Mouse (Mus musculus) ES-CJ7 (cell line): ENCODE data around the gene Plekhg1.
A peak's percentile ranks its signal among the peaks of the same experiment; 100 is the strongest.

Source experiments
- DNase-seq: peaks from one replicate; pipeline ENCODE4 v3.0.0; 2011; ENCODE audit warnings: low read depth, low spot score

Plekhg1 gene

DNA sequence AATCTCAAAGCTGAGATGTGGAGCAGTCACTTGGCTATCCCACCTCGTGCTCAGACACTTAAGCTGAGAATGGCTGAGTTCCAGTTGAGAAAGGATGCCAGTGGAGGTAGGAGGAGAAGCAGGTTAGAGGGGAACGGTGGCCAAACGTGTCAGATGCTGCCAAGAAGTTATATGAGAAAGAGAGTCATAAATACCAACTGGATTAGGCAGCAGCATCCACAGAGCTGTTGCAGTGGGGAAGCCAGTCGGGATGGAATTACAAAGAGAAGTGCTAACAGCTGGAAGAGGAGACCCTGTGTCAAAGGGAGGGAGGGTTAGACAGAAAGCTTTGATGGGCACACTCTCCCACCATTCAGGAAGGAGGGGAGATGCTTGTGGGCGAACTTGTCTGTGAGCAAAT is 89.3 kb downstream of the Plekhg1 start:
- DNase-seq = no peak

DNA sequence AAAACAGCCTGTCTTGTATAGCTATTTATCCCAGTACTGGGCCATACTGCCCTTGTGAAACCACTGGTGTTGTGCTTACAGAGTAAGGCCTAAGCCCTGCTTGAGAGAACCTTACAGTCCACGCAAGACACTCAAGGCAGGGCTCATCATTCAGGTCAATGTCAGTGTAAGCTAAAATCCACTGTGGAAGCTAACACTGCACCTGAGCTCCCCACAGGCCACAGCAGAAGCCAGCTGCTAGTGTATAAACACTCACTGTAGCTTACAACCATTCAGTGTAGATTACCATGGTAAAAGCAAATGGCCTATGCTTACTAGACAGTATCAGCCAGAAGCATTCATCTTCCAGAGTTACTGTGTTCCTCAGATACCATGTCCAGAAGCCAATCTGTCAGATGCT is 90.5 kb downstream of the Plekhg1 start:
- no peak for DNase-seq

GRCm38 (mm10) chr10:3831597-3832351 is 91.6 kb downstream of the Plekhg1 start:
- no peak for DNase-seq

DNA sequence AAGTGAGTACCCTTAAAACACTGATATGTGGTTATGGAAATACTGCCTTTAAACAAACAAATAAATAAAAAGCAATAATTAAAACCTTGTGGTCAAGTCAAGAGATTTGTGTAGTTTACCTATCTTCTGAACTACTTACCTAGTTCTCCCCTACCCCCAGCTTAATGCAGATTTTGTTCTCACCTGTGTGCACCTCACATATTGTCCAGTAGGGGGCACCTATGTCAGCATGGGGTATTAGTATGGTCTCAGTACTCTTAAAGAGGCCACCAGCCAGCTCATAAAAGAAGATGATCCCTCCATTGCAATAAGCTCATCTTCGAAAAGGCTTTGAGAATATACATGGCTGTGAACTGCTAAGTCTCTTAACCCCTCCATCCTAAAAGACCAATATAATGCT is 93.9 kb downstream of the Plekhg1 start:
- peak; percentile 17 for DNase-seq

- no peak for DNase-seq
Observed at GRCm38 (mm10) chr10:3834678-3835077, 94.5 kb downstream of the Plekhg1 start.

DNA sequence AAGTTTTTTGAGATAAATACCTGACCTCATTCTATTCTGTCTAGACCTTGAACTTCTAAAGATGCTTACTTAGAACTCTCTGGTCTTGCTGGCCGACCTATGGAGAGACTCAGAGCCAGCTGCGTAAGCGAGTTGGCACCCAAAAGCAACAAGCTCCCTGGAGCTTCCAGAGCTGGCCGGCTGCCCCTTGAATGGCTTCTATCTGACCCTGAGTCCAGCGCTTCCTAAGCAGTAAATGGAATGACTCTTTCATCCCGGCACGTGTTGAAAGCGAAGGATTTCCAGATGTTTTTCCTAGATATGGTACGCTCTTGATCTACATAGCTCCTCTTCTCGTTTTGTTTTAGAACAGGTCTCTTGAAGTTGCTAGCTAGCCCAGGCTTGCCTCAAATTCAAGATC is 95.5 kb downstream of the Plekhg1 start:
- DNase-seq = no peak

DNA sequence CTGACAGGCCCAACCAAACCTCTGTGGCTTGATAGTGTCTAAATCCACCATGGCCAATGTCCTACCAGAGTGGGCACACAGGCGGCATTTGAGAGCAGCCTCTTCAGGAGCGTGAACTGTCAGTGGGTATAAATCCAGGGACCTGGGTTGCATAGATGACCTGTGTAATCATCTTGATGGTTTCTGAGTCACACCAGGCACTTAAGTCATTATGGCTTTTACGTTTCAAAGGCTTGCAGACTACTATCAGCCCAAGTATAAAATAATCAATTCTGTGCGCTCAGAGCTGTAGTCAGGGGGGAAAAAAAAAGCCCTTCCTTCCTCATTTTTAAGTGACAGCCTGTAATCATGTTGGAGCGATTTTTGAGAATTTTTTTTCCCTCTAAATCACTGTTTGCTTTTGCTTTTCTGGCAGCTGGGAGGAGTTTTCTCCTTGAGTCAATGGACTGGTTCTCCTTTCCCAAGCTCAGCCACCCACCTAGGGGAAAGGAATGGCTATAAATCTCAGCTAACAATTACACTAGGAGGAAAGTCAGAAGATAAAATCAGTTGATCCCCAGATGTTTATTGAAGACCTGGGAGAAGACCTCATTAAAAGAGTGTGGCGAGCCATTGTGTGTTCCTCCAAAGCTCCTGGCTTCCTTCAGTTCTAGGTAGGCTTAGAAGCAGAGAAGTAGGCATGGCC is 99.7 kb downstream of the Plekhg1 start:
- DNase-seq = no peak

DNA sequence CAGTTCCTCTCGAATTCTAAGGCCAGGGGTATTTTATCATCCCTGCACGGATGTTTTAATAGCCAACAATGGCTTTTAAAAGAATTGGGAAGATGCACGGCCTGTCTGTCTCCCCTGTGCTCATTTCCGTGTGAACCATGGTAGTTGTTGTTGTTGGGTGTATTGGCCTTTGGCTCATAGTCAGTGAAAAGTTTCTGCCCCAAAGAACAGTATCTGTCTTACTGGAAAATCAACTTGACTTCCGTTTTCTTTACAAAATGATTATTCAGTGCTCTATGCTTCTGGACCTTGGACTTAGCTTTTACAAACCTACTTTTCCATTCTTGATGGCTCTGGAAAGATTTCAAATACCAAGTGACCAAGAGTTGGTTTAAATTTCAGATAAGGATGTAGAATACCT is 104.3 kb downstream of the Plekhg1 start:
- DNase-seq = no peak

- no peak for DNase-seq
Observed at GRCm38 (mm10) chr10:3847021-3847420, 106.9 kb downstream of the Plekhg1 start.

- no peak for DNase-seq
Observed at GRCm38 (mm10) chr10:3851461-3851860, 111.3 kb downstream of the Plekhg1 start.

GRCm38 (mm10) chr10:3852733-3853132 is 112.6 kb downstream of the Plekhg1 start:
- DNase-seq = no peak

- no peak for DNase-seq
Observed at GRCm38 (mm10) chr10:3857912-3858311, 117.7 kb downstream of the Plekhg1 start.

DNA sequence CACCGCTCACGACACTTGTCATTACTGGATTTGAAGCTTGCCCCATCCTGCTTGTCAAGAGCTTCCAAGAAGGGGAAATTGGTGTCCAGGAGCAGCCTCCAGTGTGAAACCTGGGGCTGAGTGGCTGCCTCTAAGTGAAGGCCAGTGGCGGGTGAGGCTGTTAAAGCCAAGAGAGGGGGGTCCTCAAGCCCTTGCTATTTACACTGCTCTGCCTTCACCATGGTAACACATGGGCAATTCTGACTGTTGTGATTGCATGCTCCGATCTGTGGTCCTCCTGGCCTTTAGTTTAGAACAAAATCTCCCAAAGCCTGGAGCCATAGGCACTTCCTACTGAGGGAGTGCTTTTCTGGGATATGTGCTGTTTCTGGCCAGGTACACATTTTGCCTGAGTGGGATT is 118.3 kb downstream of the Plekhg1 start:
- DNase-seq = no peak

DNA sequence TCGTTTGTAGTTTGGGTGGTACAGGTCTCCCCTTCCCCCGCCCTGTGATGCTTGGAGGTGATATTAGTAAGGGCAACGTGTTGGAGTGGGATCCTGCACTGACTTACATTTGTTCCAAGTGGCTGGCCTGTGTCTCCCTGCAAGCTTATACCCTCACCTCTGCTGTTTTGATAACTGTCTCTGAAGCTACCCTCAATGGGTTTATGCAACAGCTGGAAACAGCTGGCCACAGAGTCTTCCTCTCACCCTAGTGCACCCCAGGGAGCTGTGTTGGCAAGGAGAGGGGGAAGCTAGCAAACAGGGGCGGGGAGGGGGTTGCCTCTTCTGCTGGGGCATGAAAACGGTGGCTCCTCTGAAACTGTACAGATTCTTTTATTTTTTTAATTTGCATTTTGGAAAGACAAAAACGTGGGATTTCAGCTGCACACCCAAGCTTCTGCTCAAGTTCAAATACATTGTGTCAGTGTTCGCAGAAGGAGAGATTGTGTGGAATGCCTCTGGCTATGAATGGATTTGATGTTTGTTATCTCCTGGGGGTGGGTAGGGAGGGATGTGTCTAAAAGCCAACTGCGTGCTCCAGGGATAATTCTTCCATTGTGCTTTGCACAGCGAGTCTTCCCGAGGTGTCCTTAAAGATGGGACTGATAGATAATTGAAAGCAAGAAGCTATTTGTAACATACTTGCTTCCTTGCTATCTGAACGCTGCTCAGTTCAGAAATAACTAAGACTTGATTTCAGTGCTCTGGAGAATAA is 119.0 kb downstream of the Plekhg1 start:
- DNase-seq = no peak

- DNase-seq = no peak
Observed at GRCm38 (mm10) chr10:3863411-3864195, 123.4 kb downstream of the Plekhg1 start.

DNA sequence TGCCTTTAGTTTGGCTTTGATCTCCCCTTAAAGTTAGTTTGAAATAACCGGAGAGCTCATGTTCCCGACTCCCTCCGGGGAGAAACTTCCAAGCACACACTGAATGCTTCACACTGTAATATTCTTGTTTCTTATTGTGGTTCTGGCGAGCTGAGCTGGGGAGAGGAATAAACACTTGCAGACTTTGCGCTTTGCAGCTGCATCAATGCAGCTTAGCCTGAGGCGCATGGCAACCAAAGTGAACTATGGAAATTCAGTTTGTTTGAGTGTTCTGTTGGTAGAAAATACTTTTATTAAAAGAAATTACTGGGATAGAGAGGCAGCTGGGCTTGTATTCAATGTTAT is 124.0 kb downstream of the Plekhg1 start:
- no peak for DNase-seq

DNA sequence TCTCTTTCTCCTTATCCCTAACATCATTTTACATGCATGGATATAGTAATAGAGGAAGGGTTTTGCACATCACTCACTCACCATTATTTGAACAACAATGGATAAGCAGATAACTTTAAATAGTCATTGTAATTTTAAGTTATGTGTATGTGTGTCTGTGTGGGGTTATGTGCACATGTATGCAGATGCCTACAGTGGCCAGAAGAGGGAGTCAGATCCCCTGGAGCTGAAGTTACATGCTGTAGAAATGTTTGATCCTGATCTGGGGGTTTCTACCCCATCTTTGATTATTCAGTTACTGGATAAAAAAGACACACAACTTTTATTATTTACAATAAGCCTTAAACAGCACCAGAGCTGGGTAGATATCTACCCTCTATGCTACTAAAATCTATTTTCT is 127.1 kb downstream of the Plekhg1 start:
- DNase-seq = no peak

GRCm38 (mm10) chr10:3870828-3871227 is 130.7 kb downstream of the Plekhg1 start:
- no peak for DNase-seq

DNA sequence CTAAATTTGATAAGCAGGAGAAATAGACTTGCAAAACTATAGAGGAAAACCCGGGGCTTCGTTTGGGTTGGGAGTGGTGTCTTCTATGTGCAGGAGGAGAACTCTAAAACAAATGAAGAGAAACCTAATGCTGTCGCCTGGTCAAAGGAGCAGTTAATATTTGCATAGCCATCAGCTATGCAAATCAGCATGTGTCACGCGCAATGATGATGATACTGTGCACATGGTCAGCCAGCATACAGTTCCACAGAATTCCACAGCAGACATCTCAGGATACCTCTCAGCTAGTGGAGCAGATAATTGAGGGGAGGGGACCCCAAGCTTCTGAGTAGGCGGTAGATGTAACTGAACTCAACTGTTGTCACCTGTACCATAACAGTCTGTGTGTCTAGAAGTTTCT is 133.3 kb downstream of the Plekhg1 start:
- peak; percentile 21 for DNase-seq

GRCm38 (mm10) chr10:3877852-3878535 is 137.8 kb downstream of the Plekhg1 start:
- no peak for DNase-seq

GRCm38 (mm10) chr10:3881179-3881578 is 141.0 kb downstream of the Plekhg1 start:
- no peak for DNase-seq
